Mouse (Mus musculus): ENCODE results near the gene Hist1h2ao. TPM values are rescaled to one million over a fixed set of nuclear protein-coding genes. Genes with fewer than 3 reads are reported as not detected.

Hist1h2ao gene
- total RNA-seq, 2 experiments from 2014 or later: 12.4 to 22.5 TPM

Small RNA genes within 50 kb of the gene (microRNA-seq; reads per million reads assigned to microRNA genes)
- gene Gm19658 (not detected), gene Gm44346 (not detected), gene Gm44466 (not detected)

Other genes starting within 250 kb of the Hist1h2ao start
- gene Olfr1364, start 228.7 kb upstream of the Hist1h2ao start, total RNA-seq (2021): not detected
- gene Olfr1362, start 196.4 kb upstream of the Hist1h2ao start, total RNA-seq (2021): not detected
- not detected for gene Olfr11, start 167.9 kb upstream of the Hist1h2ao start, total RNA-seq (2021)
- gene Olfr1361, start 147.1 kb upstream of the Hist1h2ao start, total RNA-seq (2021): not detected
- gene Olfr1360, start 133.1 kb upstream of the Hist1h2ao start, total RNA-seq (2021): not detected
- gene Olfr1359, start 112.4 kb upstream of the Hist1h2ao start, total RNA-seq (2021): not detected
- gene Hist1h2bl, start 94.3 kb upstream of the Hist1h2ao start, total RNA-seq (2021): 10 to 100 TPM; 25.8 to 35.2 TPM
- gene Hist1h2ai, start 94.0 kb upstream of the Hist1h2ao start, total RNA-seq (2021): 10 to 100 TPM; 26.5 to 66.3 TPM
- 10 to 100 TPM; 73.2 to 76.4 TPM for gene Hist1h3h, start 92.8 kb upstream of the Hist1h2ao start, total RNA-seq (2021)
- gene Hist1h2bm, start 88.4 kb upstream of the Hist1h2ao start, total RNA-seq (2021): 1 to 10 TPM; 4.0 to 5.5 TPM
- 10 to 100 TPM; 16.7 to 20.3 TPM for gene Hist1h4j, start 75.4 kb upstream of the Hist1h2ao start, total RNA-seq (2021)
- gene Hist1h4k, start 60.0 kb upstream of the Hist1h2ao start, total RNA-seq (2021): 100 to 1,000 TPM; 409 to 465 TPM
- gene Hist1h2ak, start 56.6 kb upstream of the Hist1h2ao start, total RNA-seq (2021): 10 to 100 TPM; 14.8 to 15.0 TPM
- gene Hist1h2bn, start 56.3 kb upstream of the Hist1h2ao start, total RNA-seq (2021): 10 to 100 TPM in 1 of 2 experiments, 1 to 10 TPM in 1; 8.2 to 10.1 TPM
- gene Hist1h1b, start 29.8 kb upstream of the Hist1h2ao start, total RNA-seq (2021): 10 to 100 TPM in 1 of 2 experiments, 1 to 10 TPM in 1; 8.2 to 10.1 TPM
- 10 to 100 TPM; 55.4 to 73.3 TPM for gene Hist1h3i, start 27.1 kb upstream of the Hist1h2ao start, total RNA-seq (2021)
- gene Hist1h2an, start 23.2 kb upstream of the Hist1h2ao start, total RNA-seq (2021): not detected
- 1 to 10 TPM; 8.0 to 8.4 TPM for gene Hist1h2bp, start 23.0 kb upstream of the Hist1h2ao start, total RNA-seq (2021)
- 10 to 100 TPM; 36.0 to 39.3 TPM for gene Hist1h2bq, start 268 bp upstream of the Hist1h2ao start, total RNA-seq (2021)
- 100 to 1,000 TPM; 258 to 294 TPM for gene Hist1h4m, start 1.3 kb downstream of the Hist1h2ao start, total RNA-seq (2021)
- gene Hist1h4n, start 21.7 kb downstream of the Hist1h2ao start, total RNA-seq (2021): 10 to 100 TPM; 21.3 to 23.4 TPM
- gene Hist1h2ap, start 23.0 kb downstream of the Hist1h2ao start, total RNA-seq (2021): 10 to 100 TPM; 20.2 to 20.7 TPM
- gene Hist1h2br, start 23.3 kb downstream of the Hist1h2ao start, total RNA-seq (2021): 10 to 100 TPM; 35.5 to 38.8 TPM
- 1 to 10 TPM; 3.7 to 4.2 TPM for gene Zfp184, start 134.6 kb downstream of the Hist1h2ao start, total RNA-seq (2021)
- gene Pom121l2, start 170.7 kb downstream of the Hist1h2ao start, total RNA-seq (2021): not detected
- gene Prss16, start 199.3 kb downstream of the Hist1h2ao start, total RNA-seq (2021): 1 to 10 TPM in 1 of 2 experiments, under 1 TPM in 1; 0.34 to 1.1 TPM
- 10 to 100 TPM; 24.6 to 42.5 TPM for gene Hist1h2ah, start 225.1 kb downstream of the Hist1h2ao start, total RNA-seq (2021)
- gene Hist1h2bk, start 225.4 kb downstream of the Hist1h2ao start, total RNA-seq (2021): 10 to 100 TPM; 13.0 to 13.3 TPM
- 10 to 100 TPM; 65.2 to 73.2 TPM for gene Hist1h4i, start 230.9 kb downstream of the Hist1h2ao start, total RNA-seq (2021)
- 10 to 100 TPM in 1 of 2 experiments, 1 to 10 TPM in 1; 8.3 to 11.2 TPM for gene Hist1h2ag, start 232.5 kb downstream of the Hist1h2ao start, total RNA-seq (2021)
- 10 to 100 TPM; 11.8 to 12.9 TPM for gene Hist1h2bj, start 232.7 kb downstream of the Hist1h2ao start, total RNA-seq (2021)

All from left cerebral cortex, postnatal 36 days (tissue).